Mouse (Mus musculus) hindbrain, postnatal 0 days (tissue): ENCODE results near the gene Nenf. TPM values are rescaled to one million over a fixed set of nuclear protein-coding genes. Genes with fewer than 3 reads are reported as not detected.

Experiments
- ATAC-seq: fragments of 200-750 bp; cut with Nextera tagmentation; 2 replicates; pipeline ENCODE4 v1.8.0; 2017; ENCODE audit warnings: mild to moderate bottlenecking, moderate TSS enrichment, moderate library complexity
- DNase-seq: peaks from one replicate; pipeline ENCODE4 v3.0.0-alpha.2; 2015; ENCODE audit warnings: low spot score
- H3K27ac ChIP-seq: fragments of 300-500 bp; sonication (generic); 2 replicates; pipeline ENCODE4 v1.5.1; 2014; ENCODE audit warnings: mild to moderate bottlenecking
- H3K27me3 ChIP-seq: fragments of 300-500 bp; sonication (generic); 2 replicates; pipeline ENCODE4 v1.6.1; 2014; ENCODE audit warnings: low read length, mixed read lengths; ENCODE audit not compliant: insufficient read depth
- H3K36me3 ChIP-seq: fragments of 300-500 bp; sonication (generic); 2 replicates; pipeline ENCODE4 v1.6.1; 2014; ENCODE audit warnings: low read length, mixed read lengths; ENCODE audit not compliant: insufficient read depth
- H3K4me1 ChIP-seq: fragments of 300-500 bp; sonication (generic); 2 replicates; pipeline ENCODE4 v1.6.1; 2014; ENCODE audit warnings: antibody characterized with exemption, low read length, mixed read lengths; ENCODE audit not compliant: insufficient read depth
- H3K4me2 ChIP-seq: fragments of 300-500 bp; sonication (generic); 2 replicates; pipeline ENCODE4 v1.6.1; 2014; ENCODE audit warnings: low read depth, mild to moderate bottlenecking, low read length, moderate library complexity, mixed read lengths
- H3K4me3 ChIP-seq: fragments of 300-500 bp; sonication (generic); 2 replicates; pipeline ENCODE4 v1.5.1; 2014; ENCODE audit warnings: low read length
- H3K9ac ChIP-seq: fragments of 300-500 bp; sonication (generic); replicated peaks from 2 replicates; pipeline ENCODE4 v1.6.1; 2014; ENCODE audit warnings: mild to moderate bottlenecking, low read length, moderate library complexity, mixed read lengths
- H3K9me3 ChIP-seq: fragments of 300-500 bp; sonication (generic); 2 replicates; pipeline ENCODE4 v1.6.1; 2016; ENCODE audit warnings: low read length, mixed read lengths
- CTCF ChIP-seq: IDR thresholded peaks from 2 replicates; pipeline ENCODE4 v1.5.1; 2016; ENCODE audit warnings: antibody characterized with exemption, control low read depth, low read depth
- WGBS: fragments of 180-500 bp; shearing (Covaris S2); extraction: QIAGEN DNeasy Blood & Tissue Kit; methylation state at CpG from one replicate; pipeline ENCODE4 v1.1.7; 2014; 5-methylcytosine and 5-hydroxymethylcytosine counted together
- polyA plus RNA-seq: library from polyadenylated mRNA; unstranded; fragments of >200 nt; fragmentation: Nextera tagmentation; extraction: Ambion mirVana; gene quantifications from 2 replicates; pipeline ENCODE4 v1.2.1, GENCODE M21; 2015
- total RNA-seq: library from RNA; depleted of rRNA; stranded (reverse); fragments of >200 nt; gene quantifications from 2 replicates; pipeline ENCODE4 v1.2.3, GENCODE M21; 2014

The Nenf gene
- total and polyA plus RNA-seq, 2 experiments from 2014 or later, result 143 to 182 TPM

GRCm38 (mm10) chr1:191312513-191312941, 5.5 kb downstream of the Nenf start:
- Histone ChIP-seq H3K4me2 (peak overlapping the region; percentile 55), H3K4me1 (peaks cover 4% of the 10 kb centered on the region; the same call in 1 of the 2 replicates), H3K27ac (no peak overlapping the region), H3K4me3 (peak overlapping the region; percentile 46), H3K9ac (peak overlapping the region; percentile 43; the same call in 1 of the 2 replicates), H3K9me3 (no peaks in the 10 kb centered on the region), H3K36me3 (peaks cover 6% of the 10 kb centered on the region; the same call in 1 of the 2 replicates), H3K27me3 (no peaks in the 10 kb centered on the region)
- DNase-seq (peak; percentile 81), ATAC-seq (peak; percentile 90)
- under 1% methylated on average over 14 of the region's 14 CpGs for WGBS
- TF ChIP-seq CTCF, result peak; percentile 93

GRCm38 (mm10) chr1:191311296-191311898, 6.6 kb downstream of the Nenf start:
- no peak overlapping the region for H3K4me3 ChIP-seq
- H3K27ac ChIP-seq, result no peak overlapping the region
- no peaks in the 10 kb centered on the region for H3K27me3 ChIP-seq
- no peak overlapping the region for H3K9ac ChIP-seq
- no peak overlapping the region for H3K4me2 ChIP-seq
- no peaks in the 10 kb centered on the region for H3K9me3 ChIP-seq
- TF ChIP-seq CTCF, result no peak
- 79% methylated on average over 4 of the region's 4 CpGs for WGBS
- DNase-seq, result no peak
- H3K36me3 ChIP-seq, result peaks cover 6% of the 10 kb centered on the region; the same call in 1 of the 2 replicates
- H3K4me1 ChIP-seq, result no peaks in the 10 kb centered on the region
- no peak for ATAC-seq

- no peak overlapping the region for H3K4me3 ChIP-seq
- no peak overlapping the region for H3K9ac ChIP-seq
- peaks cover 6% of the 10 kb centered on the region; the same call in 1 of the 2 replicates for H3K36me3 ChIP-seq
- H3K4me1 ChIP-seq, result no peaks in the 10 kb centered on the region
- peak; percentile 54 for TF ChIP-seq CTCF
- no peak overlapping the region for H3K4me2 ChIP-seq
- H3K27me3 ChIP-seq, result no peaks in the 10 kb centered on the region
- ATAC-seq (no peak), DNase-seq (no peak)
- no peaks in the 10 kb centered on the region for H3K9me3 ChIP-seq
- 85% methylated on average over 9 of the region's 9 CpGs for WGBS
- H3K27ac ChIP-seq, result no peak overlapping the region
These were observed 10.1 kb downstream of the Nenf start for GRCm38 (mm10) chr1:191307766-191308455.

GRCm38 (mm10) chr1:191306316-191306715, 11.7 kb downstream of the Nenf start:
- H3K4me1 ChIP-seq, result no peaks in the 10 kb centered on the region
- H3K9ac ChIP-seq, result no peak overlapping the region
- TF ChIP-seq CTCF, result peak; percentile 50
- no peak overlapping the region for H3K4me2 ChIP-seq
- no peak for DNase-seq
- H3K27ac ChIP-seq, result no peak overlapping the region
- H3K4me3 ChIP-seq, result no peak overlapping the region
- H3K9me3 ChIP-seq, result no peaks in the 10 kb centered on the region
- H3K27me3 ChIP-seq, result no peaks in the 10 kb centered on the region
- WGBS, result 85% methylated on average over 9 of the region's 9 CpGs
- no peak for ATAC-seq
- H3K36me3 ChIP-seq, result peaks cover 6% of the 10 kb centered on the region; the same call in 1 of the 2 replicates

GRCm38 (mm10) chr1:191305610-191306009, 12.4 kb downstream of the Nenf start:
- Histone ChIP-seq H3K36me3 (peaks cover 6% of the 10 kb centered on the region; the same call in 1 of the 2 replicates), H3K27ac (no peak overlapping the region), H3K9ac (no peak overlapping the region), H3K4me3 (no peak overlapping the region), H3K9me3 (no peaks in the 10 kb centered on the region), H3K27me3 (no peaks in the 10 kb centered on the region), H3K4me1 (no peaks in the 10 kb centered on the region), H3K4me2 (no peak overlapping the region)
- peak; percentile 45 for DNase-seq
- 58% methylated on average over 7 of the region's 7 CpGs for WGBS
- TF ChIP-seq CTCF, result peak; percentile 59
- ATAC-seq, result no peak

- Histone ChIP-seq H3K27me3 (no peaks in the 10 kb centered on the region), H3K27ac (no peak overlapping the region), H3K36me3 (peaks cover 6% of the 10 kb centered on the region; the same call in 1 of the 2 replicates), H3K9me3 (no peaks in the 10 kb centered on the region), H3K4me3 (no peak overlapping the region), H3K4me1 (no peaks in the 10 kb centered on the region), H3K9ac (no peak overlapping the region), H3K4me2 (no peak overlapping the region)
- no peak for TF ChIP-seq CTCF
- no peak for ATAC-seq
- no peak for DNase-seq
- 64% methylated on average over 6 of the region's 6 CpGs for WGBS
These were observed 13.8 kb downstream of the Nenf start for GRCm38 (mm10) chr1:191304216-191304615.
